Mouse (Mus musculus) activated CD4-positive, CD25-positive, alpha-beta regulatory T cell, adult 9 weeks (primary cell): Measurements from ENCODE around the gene Rab40b. TPM values are rescaled to one million over a fixed set of nuclear protein-coding genes. Genes with fewer than 3 reads are reported as not detected.

ENCODE experiments used
- polyA plus RNA-seq: library from polyadenylated mRNA; unstranded; fragments of 100-300 nt; shearing (Covaris generic); gene quantifications from one replicate; pipeline ENCODE4 v1.2.1, GENCODE M21; 2017

Gene Rab40b
- polyA plus RNA-seq: 0.20 TPM

DNA sequence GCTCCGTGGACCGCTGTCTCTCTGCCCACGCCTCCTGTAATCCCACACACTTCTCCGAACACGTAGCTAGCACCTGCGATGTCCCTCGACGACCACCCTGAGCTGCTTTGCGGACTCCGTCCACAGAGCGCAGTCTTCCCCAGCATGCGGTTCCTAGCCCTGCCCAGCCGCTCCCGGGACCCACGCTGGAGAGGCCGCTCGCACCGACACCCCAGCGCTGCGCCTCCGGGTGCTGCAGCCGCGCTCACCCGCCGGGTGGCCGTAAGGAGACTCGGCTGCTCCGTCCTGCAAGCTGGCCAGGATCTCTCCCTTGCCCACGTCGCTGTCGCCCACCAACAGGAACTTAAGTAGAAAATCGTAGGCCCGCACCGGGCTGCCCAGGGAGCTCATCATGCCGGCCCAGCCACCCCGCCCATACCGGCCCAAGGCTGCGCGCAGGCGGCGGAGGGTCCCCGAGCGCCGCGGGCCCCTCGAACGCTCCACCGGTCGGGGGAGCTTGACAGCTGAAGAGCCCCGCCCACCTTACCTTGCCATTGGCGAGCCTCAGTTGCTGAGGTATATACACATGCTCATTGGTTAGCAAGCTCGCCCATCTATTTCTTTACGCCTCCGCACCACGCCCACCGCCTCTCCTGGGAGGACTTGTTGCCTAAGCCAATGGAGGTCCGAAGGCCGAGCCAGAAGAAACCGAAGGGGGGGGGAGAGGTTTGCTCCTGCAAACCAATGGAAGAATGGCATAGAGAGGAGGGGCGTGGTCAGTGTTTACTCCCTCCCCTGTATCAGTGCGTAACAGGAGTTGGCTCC lies at the start of gene Rab40b:
TSS of gene Rab40b (minus strand) at position 502 of the 804 bp plus-strand sequence.

GRCm38 (mm10) chr11:121434156-121435155 lies 46.4 kb upstream of the Rab40b start, which contains the start of gene Fn3k:
Gene Fn3k (plus strand): TSS chr11:121434913.

DNA sequence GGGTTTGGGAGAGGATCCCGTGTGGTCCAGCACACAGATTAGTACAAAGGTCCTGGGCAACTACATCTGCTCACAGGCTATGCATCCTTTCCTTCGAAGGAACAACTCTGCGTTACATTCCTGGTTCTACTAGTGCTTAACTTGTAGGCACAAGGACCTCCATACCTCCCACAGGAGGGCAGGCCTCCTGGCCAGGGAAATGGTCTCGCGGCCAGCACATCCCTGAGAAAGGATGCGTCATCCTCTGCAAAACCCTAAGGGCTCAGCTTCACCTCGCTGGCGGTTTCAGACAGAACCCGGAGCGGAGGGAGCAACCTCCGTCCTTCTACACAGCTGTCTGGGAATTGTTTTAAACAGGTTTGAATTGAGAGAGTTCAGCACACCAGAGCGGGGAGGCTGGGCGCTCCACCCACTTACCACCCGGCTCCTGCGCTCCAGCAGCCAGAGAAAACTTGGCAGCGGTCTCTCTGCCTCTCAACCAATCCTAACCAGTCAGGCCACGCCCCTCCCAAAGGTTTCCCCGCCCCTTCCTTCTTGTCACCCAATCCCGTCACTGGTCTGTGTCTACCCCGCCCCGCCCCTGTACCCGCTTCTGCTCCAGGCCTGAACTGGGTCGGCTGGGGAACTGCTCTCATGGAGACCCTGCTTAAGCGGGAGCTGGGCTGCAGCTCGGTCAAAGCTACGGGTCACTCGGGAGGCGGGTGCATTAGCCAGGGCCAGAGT lies 32.9 kb upstream of the Rab40b start, which contains the start of gene Fn3krp:
TSS of gene Fn3krp (plus strand) at position 572 of the 723 bp plus-strand sequence.

DNA sequence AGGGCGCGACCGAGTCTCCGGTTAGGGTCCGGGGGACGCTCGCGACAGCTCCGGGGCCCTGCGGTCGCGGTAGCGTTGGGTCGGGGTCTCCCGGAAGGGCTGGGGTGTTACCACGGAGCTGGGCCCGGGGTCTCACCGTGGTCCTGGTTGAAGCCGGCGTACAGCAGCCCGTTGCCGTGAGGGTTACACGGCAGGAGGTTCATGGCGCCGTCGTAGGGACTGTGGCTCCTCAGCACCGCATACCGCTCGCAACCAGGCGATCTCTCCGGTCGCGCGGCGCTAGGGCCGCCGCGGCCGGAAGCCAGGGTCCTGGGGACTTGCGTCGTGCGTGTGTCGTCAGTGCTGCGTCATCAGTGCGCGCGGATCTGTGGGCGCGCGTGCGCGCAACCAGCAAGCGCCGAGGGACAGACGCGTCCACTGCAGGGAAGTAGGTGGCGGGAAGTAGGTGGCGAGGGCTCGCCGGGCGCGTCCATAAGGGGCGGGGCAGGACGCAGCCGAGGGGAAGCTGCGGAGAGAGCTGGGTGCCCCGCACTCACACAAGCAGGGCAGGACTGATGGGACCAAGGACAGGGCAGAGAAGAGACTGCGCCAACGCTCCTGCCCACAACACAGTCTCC lies 33.9 kb downstream of the Rab40b start, which contains the start of gene Wdr45b:
TSS of gene Wdr45b (minus strand) at position 355 of the 617 bp plus-strand sequence.

Other genes starting within 250 kb of the Rab40b start
- not detected for gene Tex19.1, start 242.1 kb downstream of the Rab40b start, polyA plus RNA-seq
- not detected for gene Uts2r, start 228.0 kb downstream of the Rab40b start, polyA plus RNA-seq
- gene Hexdc, start 183.8 kb downstream of the Rab40b start, polyA plus RNA-seq: 1.9 TPM
- gene Ogfod3, start 183.5 kb downstream of the Rab40b start, polyA plus RNA-seq: 6.3 TPM
- gene Cybc1, start 158.9 kb downstream of the Rab40b start, polyA plus RNA-seq: 150 TPM
- 53.2 TPM for gene Narf, start 151.0 kb downstream of the Rab40b start, polyA plus RNA-seq
- 2.5 TPM for gene Foxk2, start 128.3 kb downstream of the Rab40b start, polyA plus RNA-seq
- gene Wdr45b, start 33.8 kb downstream of the Rab40b start, polyA plus RNA-seq: 44.1 TPM
- gene Fn3krp, start 33.1 kb upstream of the Rab40b start, polyA plus RNA-seq: 0.89 TPM
- not detected for gene Fn3k, start 46.7 kb upstream of the Rab40b start, polyA plus RNA-seq
- gene Tbcd, start 63.7 kb upstream of the Rab40b start, polyA plus RNA-seq: 50.3 TPM
- 0.53 TPM for gene Zfp750, start 131.1 kb upstream of the Rab40b start, polyA plus RNA-seq